Mouse (Mus musculus) urinary bladder, postnatal 10 days (tissue): ENCODE measurements around the gene Gm20547.
A peak's percentile ranks its signal among the peaks of the same experiment; 100 is the strongest.
"Not testable (repeated sequence)": the region's sequence is repeated elsewhere in the genome, so short reads cannot be mapped to it uniquely, and the experiment has no call there.

Source experiments
- DNase-seq: peaks from one replicate; pipeline ENCODE4 v3.0.0; 2022; ENCODE audit warnings: low spot score

Gm20547 gene

DNA sequence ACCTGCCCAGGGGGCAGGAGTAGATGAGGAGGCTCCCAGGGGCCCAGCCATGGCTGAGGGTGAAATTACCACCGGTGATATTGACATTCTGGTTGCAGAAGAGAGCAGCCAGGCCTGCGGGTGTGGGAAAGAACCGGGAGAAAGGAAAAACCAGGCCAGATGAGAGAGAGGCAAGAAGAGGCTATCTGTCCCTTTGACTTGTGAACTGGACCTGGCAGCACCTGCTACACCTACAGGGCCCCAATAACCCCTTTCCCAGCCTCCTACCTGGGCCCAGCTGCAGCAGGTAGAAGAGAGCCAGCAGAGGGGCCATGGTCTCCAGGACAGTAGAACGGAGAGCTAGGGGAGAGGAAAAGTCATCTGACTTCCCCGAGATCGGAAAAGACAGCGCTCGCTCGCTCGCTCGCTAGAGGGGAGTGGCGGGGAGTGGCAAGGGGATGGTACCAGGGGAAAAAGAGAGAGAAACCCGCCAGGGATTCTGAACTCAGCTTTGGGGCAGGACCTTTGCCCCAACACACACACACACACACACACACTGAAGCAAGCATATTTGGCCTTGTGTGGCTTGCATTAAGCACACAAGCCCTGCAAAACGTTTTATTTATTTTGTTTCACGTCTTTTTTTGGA lies at the start of gene Gm20547:
Gm20547 (minus strand) TSS at position 360 of the 628 bp plus-strand sequence.
- no peak for DNase-seq

DNA sequence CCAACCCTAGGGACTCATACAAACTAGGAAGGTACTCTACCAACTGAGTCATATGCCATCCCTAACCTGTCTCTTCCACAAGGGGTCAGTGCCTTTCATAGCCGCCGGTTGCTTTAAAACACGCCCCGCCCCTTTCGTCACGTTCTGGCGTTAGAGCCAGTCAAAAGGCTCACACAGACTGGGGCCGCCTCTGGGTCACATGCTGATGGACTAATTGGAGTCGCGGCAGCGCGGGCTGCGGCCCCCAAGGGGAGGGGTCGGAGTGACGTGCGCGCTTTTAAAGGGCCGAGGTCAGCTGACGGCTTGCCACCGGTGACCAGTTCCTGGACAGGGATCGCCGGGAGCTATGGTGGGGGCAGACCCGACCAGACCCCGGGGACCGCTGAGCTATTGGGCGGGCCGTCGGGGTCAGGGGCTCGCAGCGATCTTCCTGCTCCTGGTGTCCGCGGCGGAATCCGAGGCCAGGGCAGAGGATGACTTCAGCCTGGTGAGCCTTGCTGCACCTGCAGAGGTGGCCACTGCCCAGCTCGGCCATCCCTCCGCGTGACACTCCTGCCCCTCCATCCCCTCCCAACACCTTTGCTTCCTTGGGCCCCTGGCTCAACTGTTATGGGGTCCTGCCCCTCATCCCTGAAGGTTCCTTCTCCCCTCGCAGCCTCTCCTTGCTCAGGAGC lies 49.4 kb upstream of the Gm20547 start, which contains the start of gene Neu1:
Neu1 (plus strand) TSS at position 193 of the 674 bp plus-strand sequence.
- peak; percentile 94 for DNase-seq

DNA sequence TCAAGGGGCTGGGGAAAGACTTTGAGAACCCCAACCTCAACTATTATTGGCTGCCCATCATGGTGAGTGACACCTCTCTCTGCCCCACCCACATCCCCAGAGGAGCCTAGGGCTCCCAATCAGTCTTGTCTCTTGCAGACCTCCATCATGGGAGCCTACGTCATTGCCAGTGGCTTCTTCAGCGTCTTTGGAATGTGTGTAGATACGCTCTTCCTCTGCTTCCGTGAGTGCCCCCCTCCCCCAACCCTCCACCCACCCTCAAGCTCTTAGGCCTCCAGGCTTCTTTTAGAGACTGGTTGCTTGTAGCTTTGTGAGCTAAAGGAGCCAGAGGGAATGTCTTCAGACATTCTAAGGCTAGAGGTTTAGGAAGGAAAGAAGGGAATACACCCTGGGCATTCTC lies 47.0 kb upstream of the Gm20547 start:
- DNase-seq: no peak

DNA sequence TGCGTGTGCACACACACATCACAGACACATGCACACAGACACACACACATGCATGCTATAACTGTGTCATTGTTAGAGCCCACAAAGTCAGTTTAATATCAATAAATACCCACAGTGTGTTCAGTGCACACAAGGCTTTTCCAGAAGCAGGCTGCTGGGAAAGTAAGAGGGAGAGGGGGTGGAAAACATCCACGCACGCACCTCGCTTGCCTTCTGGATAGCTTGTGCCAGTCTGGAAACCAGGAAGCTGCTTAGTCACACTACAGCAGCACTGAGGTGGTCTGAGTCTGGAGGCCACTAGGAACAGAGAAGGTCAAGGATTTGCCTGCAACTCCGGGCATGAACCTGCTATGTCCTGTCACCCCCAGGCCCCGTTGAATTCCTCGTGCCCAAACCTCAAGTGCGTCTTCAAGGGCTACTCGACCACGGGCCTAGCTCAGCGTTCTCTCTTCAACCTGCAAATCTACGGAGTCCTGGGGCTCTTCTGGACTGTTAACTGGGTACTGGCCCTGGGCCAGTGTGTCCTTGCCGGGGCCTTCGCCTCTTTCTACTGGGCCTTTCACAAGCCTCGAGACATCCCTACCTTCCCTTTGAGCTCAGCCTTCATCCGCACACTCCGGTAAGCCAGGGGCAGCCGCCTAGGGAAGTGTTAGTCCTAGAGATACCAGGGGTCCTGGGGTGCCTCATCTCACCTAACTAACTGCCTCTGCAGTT lies 45.6 kb upstream of the Gm20547 start:
- no peak for DNase-seq

DNA sequence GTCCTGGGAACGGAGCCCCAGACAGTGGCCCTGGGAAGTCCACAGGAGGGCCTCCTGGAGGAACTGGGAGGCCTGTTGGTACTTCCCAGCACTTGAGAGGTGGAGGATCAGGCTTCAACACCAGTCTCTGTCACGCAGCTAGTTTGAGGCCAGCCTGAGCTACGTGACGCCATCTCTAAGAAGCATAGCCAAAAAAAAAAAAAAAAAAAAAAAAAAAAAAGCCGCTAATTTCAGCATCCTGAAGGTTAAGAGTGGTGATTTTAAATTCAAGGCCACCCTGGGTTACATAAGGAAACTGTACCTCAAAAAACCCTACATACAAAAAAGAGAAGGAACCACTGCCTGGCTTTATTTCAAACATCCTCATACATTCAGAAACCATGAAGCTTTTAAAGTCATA lies 42.4 kb upstream of the Gm20547 start:
- DNase-seq: no peak

DNA sequence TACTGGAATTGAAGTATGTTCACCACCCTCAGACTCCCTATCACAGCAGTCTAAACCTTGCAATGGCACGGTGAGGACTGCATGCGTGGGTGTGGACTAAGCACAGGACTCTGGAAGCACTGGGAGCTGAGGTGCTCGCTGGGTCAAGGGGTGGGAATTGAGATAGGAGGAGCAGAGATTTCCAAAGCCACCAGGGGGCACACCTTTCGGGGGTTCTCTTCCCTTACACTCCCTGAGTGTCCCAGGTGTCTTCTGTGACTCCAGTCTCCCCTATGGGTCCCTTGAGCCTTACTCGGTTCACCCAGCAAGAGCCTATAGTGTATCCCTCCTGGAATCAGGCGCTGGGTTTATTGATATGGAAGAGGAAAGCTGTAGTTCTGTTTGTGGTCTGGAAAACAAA lies 41.1 kb upstream of the Gm20547 start:
- no peak for DNase-seq

DNA sequence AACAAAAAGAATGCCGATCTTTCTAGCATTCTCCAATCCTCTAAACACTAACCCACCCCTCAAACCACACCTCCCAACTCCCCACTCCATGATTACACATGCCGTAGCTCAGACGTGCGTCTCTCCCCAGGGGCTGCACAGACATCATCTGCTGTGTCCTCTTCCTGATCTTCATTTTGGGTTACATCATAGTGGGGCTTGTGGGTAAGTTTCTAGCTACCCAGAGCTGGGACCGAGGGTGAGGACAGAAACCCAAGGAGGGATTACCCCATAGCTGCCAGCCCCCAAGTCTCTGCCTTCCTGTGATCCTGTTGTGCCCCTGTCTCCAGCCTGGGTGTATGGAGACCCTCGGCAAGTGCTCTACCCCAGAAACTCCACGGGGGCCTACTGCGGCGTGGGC lies 35.3 kb upstream of the Gm20547 start:
- DNase-seq: no peak

DNA sequence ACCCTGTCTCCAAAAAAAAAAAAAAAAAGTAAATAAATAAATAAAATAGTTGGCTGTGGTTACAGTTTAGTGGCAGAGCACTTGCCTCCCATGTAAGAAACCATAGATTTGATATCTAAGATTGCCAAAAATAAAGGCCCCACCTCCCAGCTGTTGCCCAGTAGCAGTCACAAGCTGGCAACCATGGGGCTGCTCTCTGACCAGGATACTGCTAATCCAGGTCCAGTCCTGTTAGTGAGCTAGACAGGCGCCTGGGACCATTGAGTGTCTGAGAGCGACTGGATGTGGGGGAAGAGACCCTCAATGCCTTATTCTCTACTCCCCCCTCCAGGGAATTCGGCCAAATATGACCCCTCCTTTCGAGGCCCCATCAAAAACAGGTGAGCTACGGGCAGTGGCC lies 34.5 kb upstream of the Gm20547 start:
- DNase-seq: no peak

DNA sequence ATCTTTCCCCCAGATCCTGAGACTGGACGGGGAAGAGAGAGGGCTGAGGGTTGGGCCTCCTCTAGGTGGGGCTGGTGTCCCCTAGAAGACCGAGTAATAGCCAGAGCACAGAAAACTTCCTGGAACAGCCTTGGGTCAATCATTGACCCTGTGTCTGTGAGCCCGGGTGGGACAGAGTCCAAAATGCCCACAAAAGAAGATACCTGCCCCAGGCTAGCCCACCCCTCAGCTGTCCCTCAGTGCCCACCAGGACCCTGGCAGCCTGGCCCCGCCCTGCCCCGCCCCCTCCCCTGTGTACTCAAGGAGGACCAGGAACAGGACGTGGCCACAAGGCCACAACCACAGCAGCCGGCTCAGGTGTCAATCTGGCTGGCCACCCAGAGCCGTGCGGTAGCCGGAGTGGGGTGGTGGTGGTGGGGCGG lies 33.6 kb upstream of the Gm20547 start:
- DNase-seq: no peak

DNA sequence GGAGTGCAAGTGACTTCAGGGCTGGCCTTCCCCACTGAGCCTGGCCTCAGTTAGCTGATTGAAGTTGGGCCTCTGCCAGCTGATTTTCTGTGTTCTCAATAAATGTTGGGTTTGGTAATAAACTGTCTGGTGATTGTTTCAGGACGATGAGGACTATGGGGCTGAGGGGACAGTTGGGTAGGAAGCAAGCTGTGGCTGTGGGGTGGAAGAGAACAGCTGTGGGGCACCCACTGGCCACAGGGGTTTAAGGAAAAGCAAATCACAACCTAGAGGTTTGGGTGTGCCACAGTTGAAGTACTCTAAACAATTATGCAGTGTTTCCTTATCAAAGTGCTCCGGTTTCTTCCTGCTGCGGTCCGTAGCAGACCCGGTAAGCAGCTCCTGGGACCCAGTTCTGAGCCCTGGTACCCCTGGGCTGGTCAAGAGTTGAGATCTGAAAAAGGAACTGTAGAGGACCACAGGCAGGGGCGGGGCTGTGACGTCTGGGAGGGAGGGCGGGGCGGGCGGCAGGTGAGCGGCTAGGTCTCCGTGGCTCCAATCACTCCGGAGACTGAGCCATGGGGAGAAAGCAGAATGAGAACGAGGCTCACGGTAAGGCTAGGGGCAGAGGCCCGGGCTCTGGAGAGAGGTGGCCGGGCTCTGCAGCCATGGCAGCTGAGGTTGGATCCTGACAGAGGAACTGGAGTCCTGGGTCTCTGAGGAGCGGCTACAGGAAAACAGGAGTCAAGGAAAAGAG lies 32.3 kb upstream of the Gm20547 start, which contains the start of gene Slc44a4:
Slc44a4 (plus strand) TSS at position 537 of the 736 bp plus-strand sequence.
- DNase-seq: no peak

DNA sequence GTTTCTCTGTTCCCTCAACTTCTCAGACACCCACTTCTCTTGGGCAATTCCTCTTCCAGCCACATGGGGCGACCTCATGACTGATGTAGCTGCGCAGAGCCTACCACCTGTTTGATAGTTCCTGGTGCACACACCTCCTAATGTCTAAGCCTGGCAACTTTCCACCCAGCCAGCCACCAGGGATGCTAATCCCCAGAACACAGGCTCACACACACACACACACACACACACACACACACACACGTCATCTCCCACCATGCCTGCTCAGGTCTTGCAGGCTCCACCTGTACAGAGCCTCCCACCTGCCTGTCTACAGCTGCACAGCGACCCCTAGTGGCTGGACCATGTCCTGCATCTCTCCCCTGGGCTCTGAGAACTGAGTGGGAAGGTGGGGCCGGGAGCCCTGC lies 30.1 kb upstream of the Gm20547 start:
- DNase-seq: no peak

DNA sequence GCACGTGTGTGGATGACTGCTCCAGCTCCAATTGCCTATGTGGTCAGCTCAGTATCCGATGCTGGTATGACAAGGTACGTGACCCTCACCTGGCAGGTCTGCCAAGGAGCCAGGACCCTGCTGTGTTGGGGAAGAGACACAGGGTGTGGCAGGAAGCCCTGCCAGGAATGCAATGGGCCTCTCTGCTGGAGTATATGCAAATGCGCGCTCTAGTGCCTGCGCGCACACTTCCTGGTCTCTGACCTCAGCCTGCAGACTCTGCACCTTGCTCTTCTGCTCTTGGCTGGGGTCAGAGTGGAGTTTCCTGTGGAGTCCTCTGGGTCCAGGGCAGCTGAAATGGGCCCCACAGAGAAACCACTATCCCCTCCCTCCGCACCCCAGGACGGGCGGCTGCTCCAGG lies 29.1 kb upstream of the Gm20547 start:
- DNase-seq: no peak

DNA sequence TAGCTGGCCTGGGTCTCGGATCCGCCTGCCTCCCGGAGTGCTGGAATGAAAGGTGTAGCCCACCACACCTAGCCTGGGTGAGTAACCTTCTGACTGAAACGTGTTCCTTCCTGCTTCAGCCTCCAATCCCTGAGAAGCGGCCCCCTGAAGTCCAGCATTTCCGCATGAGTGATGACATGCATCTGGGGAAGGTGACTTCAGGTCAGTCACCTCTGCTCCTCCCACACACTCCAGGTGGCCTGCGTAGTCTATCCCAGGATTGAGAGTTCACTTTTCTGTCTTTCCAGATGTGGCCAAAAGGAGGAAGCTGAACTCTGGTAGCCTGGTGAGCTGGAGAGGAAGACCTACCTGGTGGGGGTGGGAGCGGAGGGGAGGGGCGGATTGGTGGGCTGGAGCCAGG lies 21.1 kb upstream of the Gm20547 start:
- DNase-seq: no peak

DNA sequence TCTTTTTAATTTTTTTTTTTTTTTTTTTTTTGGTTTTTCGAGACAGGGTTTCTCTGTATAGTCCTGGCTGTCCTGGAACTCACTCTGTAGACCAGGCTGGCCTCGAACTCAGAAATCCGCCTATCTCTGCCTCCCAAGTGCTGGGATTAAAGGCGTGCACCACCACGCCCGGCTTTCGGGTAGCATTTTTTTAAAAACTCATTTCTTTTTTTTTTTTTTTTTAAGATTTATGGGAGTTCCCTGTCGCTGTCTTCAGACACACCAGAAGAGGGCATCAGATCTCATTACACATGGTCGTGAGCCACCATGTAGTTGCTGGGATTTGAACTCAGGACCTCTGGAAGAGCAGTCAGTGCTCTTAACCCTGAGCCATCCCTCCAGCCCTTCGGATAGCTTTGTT lies 20.1 kb upstream of the Gm20547 start:
- DNase-seq: not testable (repeated sequence)

DNA sequence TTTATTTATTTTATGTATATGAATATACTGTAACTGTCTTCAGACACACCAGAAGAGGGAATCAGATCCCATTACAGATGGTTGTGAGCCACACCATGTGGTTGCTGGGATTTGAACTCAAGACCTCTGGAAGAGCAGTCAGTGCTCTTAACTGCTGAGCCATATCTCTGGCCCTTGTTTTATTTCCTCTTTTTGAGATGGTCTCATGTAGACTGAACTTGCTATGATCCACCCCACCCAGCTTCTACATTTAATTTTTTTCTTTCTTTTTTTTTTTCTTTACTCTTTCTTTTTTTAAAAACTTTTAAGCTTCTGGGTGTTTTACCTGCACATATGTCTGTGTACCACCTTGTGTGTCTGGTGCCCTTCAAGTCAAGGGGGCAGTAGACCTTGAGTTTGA lies 19.0 kb upstream of the Gm20547 start:
- DNase-seq: not testable (repeated sequence)

DNA sequence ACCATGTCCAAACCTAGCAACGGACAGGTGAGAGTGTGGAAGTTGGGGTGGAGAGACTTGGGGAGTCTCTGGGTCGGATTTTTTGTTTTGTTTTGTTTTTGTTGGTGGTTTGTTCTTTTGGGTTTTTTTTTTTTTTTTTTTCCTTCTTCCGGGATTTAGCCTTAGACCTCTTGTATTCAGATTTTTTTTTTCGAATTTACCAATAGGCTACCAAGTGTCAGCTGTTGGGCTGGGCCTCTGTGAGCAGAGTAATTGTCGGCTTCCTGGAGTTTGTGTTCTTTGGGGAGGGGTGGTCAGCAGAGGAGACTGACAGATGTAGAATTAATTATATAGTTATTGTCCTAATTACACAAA lies 18.0 kb upstream of the Gm20547 start:
- no peak for DNase-seq

DNA sequence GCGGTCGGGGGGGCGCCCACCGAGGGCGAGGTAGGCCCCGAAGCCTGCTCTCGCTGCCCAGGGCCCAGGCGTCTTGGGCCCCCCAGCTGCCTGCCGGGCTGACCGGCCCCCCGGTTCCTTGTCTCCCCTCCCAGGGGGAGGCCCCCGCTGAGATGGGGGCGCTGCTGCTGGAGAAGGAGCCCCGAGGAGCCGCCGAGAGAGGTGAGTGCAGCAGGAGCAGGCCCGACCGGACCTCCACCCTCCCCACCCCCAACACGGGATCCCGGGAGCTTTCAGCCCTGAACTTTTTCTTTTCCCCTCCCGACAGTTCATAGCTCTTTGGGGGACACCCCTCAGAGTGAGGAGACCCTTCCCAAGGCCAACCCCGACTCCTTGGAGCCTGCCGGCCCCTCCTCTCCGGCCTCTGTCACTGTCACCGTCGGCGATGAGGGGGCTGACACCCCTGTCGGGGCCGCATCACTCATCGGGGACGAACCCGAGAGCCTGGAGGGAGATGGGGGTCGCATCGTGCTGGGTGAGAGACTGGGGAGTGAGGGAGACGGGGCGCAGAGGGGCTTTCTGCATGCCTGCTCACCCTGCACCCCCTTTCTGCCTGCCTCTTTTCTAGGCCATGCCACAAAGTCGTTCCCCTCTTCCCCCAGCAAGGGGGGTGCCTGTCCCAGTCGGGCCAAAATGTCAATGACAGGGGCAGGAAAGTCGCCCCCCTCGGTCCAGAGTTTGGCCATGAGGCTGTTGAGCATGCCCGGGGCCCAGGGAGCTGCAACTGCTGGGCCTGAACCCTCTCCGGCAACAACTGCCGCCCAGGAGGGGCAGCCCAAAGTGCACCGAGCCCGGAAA lies 17.4 kb upstream of the Gm20547 start:
- no peak for DNase-seq

DNA sequence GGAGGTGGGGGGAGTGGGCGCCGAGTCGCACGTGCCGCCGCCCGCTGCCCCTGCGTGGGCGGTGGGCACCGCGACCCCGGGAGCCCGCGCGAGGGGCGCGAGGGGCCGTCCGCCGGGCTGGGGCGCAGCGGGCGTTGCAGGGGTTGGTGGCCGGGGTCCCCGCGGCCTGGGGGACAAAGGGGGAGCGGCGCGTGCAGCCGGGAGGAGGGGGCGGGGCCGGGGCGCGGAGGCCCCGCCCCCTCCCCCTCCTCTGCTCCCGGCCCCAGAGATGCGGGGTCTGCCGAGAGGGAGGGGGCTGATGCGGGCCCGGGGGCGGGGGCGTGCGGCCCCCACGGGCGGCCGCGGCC lies 16.8 kb upstream of the Gm20547 start:
- DNase-seq: no peak

DNA sequence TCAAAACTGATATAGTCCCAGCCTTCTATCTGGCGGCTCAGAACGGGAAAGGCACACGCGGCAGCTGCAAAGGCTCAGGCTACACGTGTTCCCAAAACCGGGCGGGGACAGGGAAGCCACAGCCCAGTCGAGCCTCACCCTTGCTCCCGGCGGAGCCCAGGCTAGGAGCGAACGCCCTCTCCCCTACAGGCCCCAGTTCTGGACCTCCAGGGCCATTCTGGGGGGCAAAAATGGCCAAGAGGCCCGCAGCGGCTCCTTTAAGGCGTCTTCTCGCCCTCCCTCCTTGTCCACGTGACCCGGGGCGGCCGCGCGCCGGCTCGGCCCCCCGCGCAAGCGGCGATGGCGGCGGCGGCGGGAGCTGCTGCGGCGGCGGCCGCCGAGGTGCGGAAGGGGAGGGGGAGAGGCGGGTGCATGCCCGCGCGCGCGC lies 16.3 kb upstream of the Gm20547 start, which contains the start of the genes C2 and Ehmt2:
C2 (minus strand) TSS at position 106 of the 427 bp plus-strand sequence.
Ehmt2 (plus strand) TSS at position 310 of the 427 bp plus-strand sequence.
- DNase-seq: no peak

DNA sequence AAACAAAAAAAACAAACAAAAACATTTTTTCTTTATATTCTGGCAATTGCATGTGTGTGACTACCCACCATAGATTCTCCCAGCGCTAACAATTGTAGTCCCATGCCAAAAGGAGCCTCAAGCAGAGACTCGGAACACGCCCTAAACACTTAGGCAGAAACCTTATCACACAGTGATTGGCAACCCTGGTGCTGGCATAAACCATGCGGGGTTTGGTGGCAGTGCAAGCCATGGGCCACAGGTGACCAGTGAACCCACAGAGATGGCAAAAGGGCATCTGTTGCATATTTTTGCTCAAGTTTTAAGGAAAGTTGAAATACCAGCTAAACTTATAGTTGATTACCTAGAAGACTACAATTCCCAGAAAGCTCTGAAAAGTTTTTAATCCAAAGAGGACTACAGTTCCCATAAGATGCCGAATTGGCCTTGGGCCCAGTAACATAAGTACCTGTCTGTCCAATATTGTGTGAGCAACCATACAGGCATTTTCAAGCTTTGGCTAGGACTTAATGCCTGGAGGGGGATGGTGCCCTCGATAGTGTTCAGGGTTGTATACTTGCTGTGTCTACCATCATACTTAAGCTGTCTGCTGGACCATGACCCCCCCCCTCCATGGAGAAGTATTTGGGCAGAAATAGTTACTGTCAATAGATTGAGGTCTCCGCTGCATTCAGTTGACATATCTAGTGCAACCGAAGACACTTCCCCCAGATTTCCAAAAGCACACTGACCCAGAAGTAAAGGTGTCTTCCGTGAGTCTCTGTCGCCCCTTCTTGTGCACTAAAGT lies 15.7 kb upstream of the Gm20547 start:
- DNase-seq: no peak

DNA sequence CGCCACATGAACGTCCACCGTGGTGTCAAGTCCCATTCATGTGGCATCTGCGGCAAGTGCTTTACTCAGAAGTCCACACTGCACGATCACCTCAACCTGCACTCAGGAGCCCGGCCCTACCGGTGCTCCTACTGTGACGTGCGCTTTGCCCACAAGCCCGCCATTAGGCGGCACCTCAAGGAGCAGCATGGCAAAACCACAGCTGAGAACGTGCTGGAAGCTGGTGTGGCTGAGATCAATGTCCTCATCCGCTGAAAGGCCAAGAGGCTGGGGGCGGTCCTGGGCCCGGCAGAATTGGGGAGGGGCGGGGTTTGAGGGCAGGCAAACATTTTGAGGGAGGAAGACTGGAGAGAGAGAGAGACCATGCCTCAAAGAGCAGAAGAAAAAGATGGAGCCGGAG lies 14.5 kb upstream of the Gm20547 start:
- no peak for DNase-seq
